Mouse (Mus musculus) B cell, adult 2 months (primary cell): ENCODE data around the gene Btbd35f10.
"Not testable (repeated sequence)": the region's sequence is repeated elsewhere in the genome, so short reads cannot be mapped to it uniquely, and the experiment has no call there.

Experiments used
- DNase-seq, 2 experiments: peaks; one replicate each; pipeline ENCODE4 v3.0.0; 2022

Btbd35f10 gene

GRCm38 (mm10) chrX:3752785-3753184 lies at the start of gene Btbd35f10:
Gene Btbd35f10, minus strand, starts transcription at chrX:3752885.
- not testable (repeated sequence) for DNase-seq
